Mouse (Mus musculus) cerebellum, postnatal 36 days (tissue): ENCODE results near the gene Mrgprh.

Source experiments
- DNase-seq, 2 experiments: peaks; one replicate each; pipeline ENCODE4 v3.0.0; 2021 to 2022; ENCODE audit warnings: mixed read lengths in 2 of 2

Gene Mrgprh

GRCm38 (mm10) chr17:12925001-12925400 is 49.2 kb downstream of the Mrgprh start:
- no peak for DNase-seq

GRCm38 (mm10) chr17:12925703-12926180 is 49.9 kb downstream of the Mrgprh start:
- no peak for DNase-seq
